Mouse (Mus musculus) megakaryocyte, embryonic 14.5 days (primary cell): ENCODE data around the gene 2410004P03Rik. TPM values are rescaled to one million over a fixed set of nuclear protein-coding genes. Genes with fewer than 3 reads are reported as not detected.

Experiments used
- H3K27me3 ChIP-seq: replicated peaks from 2 replicates; pipeline ENCODE3; 2012; ENCODE audit warnings: inconsistent platforms
- H3K36me3 ChIP-seq: replicated peaks from 2 replicates; pipeline ENCODE3; 2012; ENCODE audit warnings: low read length, inconsistent platforms, mixed read lengths
- H3K4me1 ChIP-seq: 2 replicates; pipeline ENCODE4 v1.6.1; 2012; ENCODE audit warnings: inconsistent platforms
- H3K4me3 ChIP-seq: replicated peaks from 2 replicates; pipeline ENCODE3; 2012; ENCODE audit warnings: moderate library complexity, mild to moderate bottlenecking, inconsistent platforms
- H3K9me3 ChIP-seq: 2 replicates; pipeline ENCODE4 v1.6.1; 2012; ENCODE audit warnings: inconsistent platforms
- FLI1 ChIP-seq: IDR thresholded peaks from 2 replicates; pipeline ENCODE4 v1.6.1; 2012; ENCODE audit warnings: low read length, inconsistent platforms, mixed read lengths
- GATA1 ChIP-seq: IDR thresholded peaks from 3 replicates; pipeline ENCODE4 v1.6.1; 2012; ENCODE audit warnings: mixed read lengths, low read length, inconsistent platforms, borderline replicate concordance
- polyA plus RNA-seq: library from polyadenylated mRNA; stranded (reverse); fragments of >175 nt; gene quantifications from 2 replicates; pipeline ENCODE4 v1.2.3, GENCODE M21; 2012; ENCODE audit warnings: low replicate concordance; ENCODE audit not compliant: insufficient read depth

The 2410004P03Rik gene
- polyA plus RNA-seq = not detected in 2 replicates

DNA sequence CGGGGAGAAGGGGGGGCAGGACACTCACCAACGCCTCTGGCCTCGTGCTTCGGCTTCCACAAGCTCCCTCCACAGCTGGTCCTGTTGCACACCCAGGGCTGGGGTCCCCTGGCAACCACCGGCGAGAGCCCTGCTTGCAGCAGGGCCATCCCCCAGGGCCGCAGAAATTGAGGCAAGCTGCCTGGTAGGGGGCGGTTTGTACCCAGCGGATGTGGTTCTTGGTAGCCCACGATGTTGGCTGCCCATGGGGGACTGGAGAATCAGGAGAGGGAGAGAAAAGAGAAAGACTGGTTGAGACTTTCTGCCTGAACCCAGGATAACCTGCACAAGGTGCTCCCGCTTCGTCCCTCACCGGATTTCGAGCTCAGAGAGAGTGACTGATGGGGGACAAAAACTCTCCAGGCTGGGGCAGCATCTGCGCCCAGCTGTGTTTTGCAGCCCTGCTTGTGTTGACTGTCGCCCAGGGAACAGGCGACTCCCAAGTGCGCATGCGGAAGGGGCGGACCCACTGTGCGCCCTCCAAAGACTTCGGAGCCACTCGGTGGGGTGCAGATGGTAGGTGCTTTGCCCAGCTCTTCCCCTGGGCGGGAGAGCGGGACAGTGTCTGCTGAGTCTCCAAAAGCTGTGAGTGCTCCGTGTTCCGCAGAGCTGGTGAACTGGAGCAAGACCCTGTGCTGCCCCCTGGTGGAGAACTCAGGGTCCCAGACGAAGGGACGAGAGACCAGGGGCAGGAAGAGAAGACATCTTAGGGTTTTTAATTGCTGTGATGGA lies at the start of gene 2410004P03Rik:
Gene 2410004P03Rik, minus strand, starts transcription at position 628 of the 771 bp plus-strand sequence.
- peak within 1 kb of the TSS; percentile 91 for H3K4me3 ChIP-seq
- TF ChIP-seq GATA1 (no peak), FLI1 (no peak)
- peaks cover 39% of the 10 kb centered on the region for H3K27me3 ChIP-seq
- peaks cover 14% of the 10 kb centered on the region for H3K4me1 ChIP-seq
- H3K36me3 ChIP-seq = no peaks in the 10 kb centered on the region
- H3K9me3 ChIP-seq = peaks cover 18% of the 10 kb centered on the region

DNA sequence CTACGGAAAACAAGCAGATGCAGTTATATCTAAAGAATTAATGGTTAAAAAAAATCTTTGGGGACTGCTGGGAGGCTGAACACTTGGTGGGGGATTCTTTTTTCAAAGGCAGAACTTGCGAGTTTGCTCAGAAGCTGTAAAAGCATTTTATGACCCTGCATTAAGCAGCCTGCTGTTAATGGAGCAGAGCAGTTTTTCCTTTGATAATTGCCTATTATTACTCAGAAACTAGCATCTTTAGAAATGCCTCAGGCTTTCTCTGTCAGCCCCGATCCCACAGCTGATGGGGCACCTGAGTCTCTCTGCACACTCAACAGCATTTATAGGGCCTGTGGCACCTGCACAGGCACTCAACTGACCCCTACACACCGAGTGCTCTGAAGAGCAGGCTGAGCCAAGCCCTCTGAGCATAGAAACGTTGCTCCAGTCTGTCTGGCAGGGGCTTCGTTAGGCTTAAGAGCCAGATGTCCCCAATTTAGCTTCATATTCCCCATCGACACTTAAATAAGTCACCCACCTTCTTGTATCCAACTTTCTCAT lies 49.7 kb upstream of the 2410004P03Rik start:
- H3K9me3 ChIP-seq = no peaks in the 10 kb centered on the region
- TF ChIP-seq FLI1 (no peak), GATA1 (no peak)
- H3K27me3 ChIP-seq = peaks cover 17% of the 10 kb centered on the region

DNA sequence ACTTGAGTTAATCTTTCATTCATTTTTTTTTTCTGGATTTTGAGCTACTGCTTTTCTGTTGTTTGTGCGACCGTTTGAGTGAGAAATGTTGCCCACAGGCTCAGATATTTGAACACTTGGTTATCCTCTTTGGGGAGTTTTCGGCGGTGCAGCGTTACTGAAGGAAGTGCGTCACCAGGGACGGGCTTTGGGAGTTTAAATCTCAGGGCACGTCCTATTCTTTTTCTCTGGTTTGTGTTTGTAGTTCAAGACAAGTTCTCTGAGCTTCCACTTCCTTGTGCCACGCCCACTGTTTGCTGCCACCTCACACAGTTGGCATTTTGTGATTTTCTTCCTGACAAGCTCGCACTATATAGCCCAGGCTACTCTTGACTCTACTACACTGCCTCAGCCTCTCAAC lies 47.0 kb upstream of the 2410004P03Rik start:
- H3K9me3 ChIP-seq = peaks cover 3% of the 10 kb centered on the region; the same call in 1 of the 2 replicates
- H3K36me3 ChIP-seq = no peaks in the 10 kb centered on the region
- no peak overlapping the region for H3K4me3 ChIP-seq
- H3K4me1 ChIP-seq = no peaks in the 10 kb centered on the region
- H3K27me3 ChIP-seq = peaks cover 20% of the 10 kb centered on the region
- TF ChIP-seq GATA1 (no peak), FLI1 (no peak)

More for the DNA sequence above, 49.7 kb upstream of the 2410004P03Rik start:
- Histone ChIP-seq H3K4me3 (no peak overlapping the region), H3K36me3 (no peaks in the 10 kb centered on the region), H3K4me1 (no peaks in the 10 kb centered on the region)

DNA sequence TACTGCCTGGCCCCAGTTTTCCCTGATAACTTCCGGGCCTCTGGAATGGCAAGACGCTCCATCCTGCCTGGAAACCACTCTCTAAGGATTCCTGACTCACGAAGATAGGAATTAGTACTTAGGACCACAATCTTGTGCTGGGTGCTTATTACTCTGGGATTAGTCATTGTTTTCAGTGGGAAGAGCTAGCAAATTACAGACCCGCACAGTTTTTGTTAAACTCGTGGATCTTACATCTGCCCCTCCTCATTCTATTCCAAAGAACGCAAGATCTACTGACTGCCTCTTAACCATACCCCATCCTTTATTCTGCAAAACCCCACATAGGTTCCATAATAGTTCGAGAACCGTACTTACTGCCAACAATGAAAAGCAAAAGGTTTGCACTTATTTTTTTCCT lies 45.6 kb upstream of the 2410004P03Rik start:
- no peaks in the 10 kb centered on the region for H3K36me3 ChIP-seq
- peaks cover 6% of the 10 kb centered on the region for H3K4me1 ChIP-seq
- H3K9me3 ChIP-seq = peaks cover 3% of the 10 kb centered on the region; the same call in 1 of the 2 replicates
- H3K27me3 ChIP-seq = peaks cover 19% of the 10 kb centered on the region
- H3K4me3 ChIP-seq = no peak overlapping the region
- TF ChIP-seq FLI1 = no peak

DNA sequence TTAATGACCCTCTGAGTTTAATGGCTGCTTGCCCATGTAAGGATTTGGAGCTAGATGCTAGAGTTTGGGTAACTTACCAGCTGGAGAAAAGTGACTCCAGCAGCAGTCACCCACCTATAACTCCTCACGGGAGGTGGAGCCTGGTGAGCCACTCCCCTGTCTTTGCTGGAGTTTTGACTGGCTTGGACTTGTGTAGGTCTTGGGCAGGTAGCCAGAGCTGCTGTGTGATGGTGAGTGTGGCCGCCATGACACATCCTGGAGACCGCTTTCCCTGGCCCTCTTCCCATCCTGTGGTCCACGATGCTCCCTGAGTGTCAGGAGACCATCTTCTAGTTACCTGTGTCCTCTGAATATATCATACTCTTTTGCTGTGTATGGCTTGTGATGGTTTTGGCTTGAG lies 44.2 kb upstream of the 2410004P03Rik start:
- H3K4me1 ChIP-seq = peaks cover 6% of the 10 kb centered on the region
- H3K36me3 ChIP-seq = no peaks in the 10 kb centered on the region
- peaks cover 3% of the 10 kb centered on the region; the same call in 1 of the 2 replicates for H3K9me3 ChIP-seq
- TF ChIP-seq FLI1 (no peak), GATA1 (no peak)
- H3K27me3 ChIP-seq = peaks cover 17% of the 10 kb centered on the region
- no peak overlapping the region for H3K4me3 ChIP-seq

DNA sequence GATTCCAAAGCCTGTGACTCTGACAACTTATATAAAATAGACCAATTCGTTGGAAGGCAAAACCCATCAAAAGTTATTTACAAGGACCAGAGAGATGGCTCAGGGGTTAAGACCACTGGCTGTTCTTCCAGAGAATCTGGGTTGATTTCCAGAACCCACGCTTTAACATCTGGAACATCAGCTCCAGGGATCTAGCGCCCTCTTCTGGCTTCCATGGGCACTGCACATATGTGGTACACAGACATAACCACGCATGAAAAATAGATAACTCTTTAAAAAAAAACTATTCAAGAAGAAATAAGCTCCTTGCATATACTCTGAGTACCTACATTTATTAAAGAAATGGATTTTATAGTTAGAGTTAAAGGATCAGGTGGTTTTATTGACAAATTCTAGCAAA lies 43.2 kb upstream of the 2410004P03Rik start:
- Histone ChIP-seq H3K27me3 (peaks cover 20% of the 10 kb centered on the region), H3K36me3 (no peaks in the 10 kb centered on the region), H3K4me3 (no peak overlapping the region), H3K9me3 (peaks cover 3% of the 10 kb centered on the region; the same call in 1 of the 2 replicates), H3K4me1 (peaks cover 6% of the 10 kb centered on the region)
- no peak for TF ChIP-seq FLI1
- no peak for TF ChIP-seq GATA1

DNA sequence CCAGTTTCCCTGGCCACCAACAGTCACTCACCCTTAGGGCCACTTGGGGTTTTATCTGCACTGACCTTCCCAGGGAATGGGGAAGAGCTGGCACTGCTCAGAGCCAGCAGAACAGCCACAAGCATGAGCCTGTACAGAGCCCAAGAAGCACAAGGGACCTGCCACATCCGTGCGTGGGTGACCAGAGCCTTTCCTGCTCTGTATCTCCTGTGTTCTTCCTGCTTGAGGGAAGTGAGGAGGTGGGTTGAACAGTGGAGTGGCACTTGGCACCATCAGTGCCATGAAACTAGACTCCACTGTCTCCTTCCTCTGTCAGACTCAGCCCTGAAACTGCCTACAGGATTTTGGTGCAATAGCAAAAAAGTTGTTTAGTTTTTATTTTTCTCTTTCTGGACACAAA lies 41.1 kb upstream of the 2410004P03Rik start:
- no peak overlapping the region for H3K4me3 ChIP-seq
- no peaks in the 10 kb centered on the region for H3K36me3 ChIP-seq
- peaks cover 23% of the 10 kb centered on the region for H3K27me3 ChIP-seq
- peaks cover 6% of the 10 kb centered on the region for H3K4me1 ChIP-seq
- TF ChIP-seq GATA1 = no peak
- no peak for TF ChIP-seq FLI1
- H3K9me3 ChIP-seq = peaks cover 3% of the 10 kb centered on the region; the same call in 1 of the 2 replicates

DNA sequence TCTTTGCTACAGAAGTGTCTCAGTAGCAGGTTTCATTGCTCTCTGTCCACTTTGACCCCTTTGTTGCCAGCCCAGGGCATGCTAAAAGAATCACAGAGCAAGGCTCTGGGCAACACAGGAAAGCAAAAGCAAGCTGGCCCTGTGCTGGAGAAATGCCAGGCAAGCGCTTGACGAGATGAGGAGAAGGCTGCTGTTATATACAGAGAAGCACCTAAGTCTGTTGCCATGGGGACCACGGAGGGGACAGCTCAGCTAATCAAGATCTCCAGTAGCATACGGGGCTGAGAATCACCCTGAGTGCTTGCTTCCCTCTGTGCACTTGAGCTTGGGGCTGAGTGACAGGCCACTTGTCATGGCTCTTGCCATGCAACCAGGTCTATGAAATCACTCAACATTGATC lies 39.5 kb upstream of the 2410004P03Rik start:
- H3K9me3 ChIP-seq = peaks cover 3% of the 10 kb centered on the region; the same call in 1 of the 2 replicates
- H3K36me3 ChIP-seq = no peaks in the 10 kb centered on the region
- peaks cover 25% of the 10 kb centered on the region for H3K27me3 ChIP-seq
- peaks cover 6% of the 10 kb centered on the region for H3K4me1 ChIP-seq
- no peak overlapping the region for H3K4me3 ChIP-seq
- no peak for TF ChIP-seq GATA1
- no peak for TF ChIP-seq FLI1

DNA sequence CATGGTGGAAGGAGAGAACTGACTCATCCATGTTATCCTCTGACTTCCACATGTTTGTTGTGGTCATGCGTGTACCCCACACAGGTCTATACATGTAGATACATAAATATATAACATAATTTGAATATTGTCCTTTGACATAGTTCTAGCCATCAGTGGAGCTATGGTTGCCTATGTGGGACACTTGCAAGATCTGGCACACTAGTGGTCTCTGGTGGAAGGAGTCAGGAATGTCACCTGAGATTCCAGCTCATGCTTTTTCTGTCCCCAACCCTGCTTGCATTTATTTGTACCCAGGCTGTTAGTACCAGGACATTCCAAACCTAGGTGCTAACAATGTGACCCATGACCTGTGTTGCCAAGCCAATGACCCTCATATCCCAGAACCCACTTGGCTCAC lies 38.3 kb upstream of the 2410004P03Rik start:
- Histone ChIP-seq H3K27me3 (peaks cover 22% of the 10 kb centered on the region), H3K36me3 (no peaks in the 10 kb centered on the region), H3K4me1 (peaks cover 6% of the 10 kb centered on the region), H3K9me3 (peaks cover 3% of the 10 kb centered on the region; the same call in 1 of the 2 replicates), H3K4me3 (no peak overlapping the region)
- no peak for TF ChIP-seq FLI1
- no peak for TF ChIP-seq GATA1

DNA sequence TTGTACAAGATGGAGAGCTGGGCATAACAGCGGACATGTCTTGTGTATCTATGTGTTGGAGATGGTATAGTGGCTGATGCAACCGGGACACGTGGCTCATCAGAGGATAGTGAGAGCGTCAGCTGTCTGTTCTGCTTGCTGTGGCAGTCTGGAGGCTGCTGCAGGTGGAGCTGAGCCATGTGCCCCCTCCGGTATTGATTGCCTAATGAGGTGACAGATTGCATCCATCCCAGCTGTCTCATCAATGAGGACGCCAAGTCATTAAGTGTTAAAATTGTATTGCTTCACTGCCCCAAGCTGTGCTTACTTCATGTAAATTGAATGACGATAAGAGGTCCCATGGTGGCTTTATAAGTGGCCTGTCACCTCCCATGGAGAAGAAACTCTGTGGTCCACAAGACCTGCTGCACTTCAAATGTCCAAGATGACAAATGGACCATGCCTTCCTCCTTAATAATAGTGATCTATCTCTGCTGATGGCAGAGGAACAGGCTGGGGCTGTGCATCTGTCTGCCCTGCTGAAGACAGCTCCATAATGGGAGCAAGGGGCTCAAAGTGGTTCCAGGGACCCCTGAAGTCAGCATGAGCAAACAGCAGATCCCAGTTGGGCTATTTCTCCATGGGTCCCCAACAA lies 37.6 kb upstream of the 2410004P03Rik start:
- Histone ChIP-seq H3K4me1 (peaks cover 6% of the 10 kb centered on the region), H3K4me3 (no peak overlapping the region), H3K36me3 (no peaks in the 10 kb centered on the region), H3K9me3 (peaks cover 6% of the 10 kb centered on the region), H3K27me3 (peaks cover 25% of the 10 kb centered on the region)
- TF ChIP-seq GATA1 (no peak), FLI1 (no peak)
